Mouse (Mus musculus): ENCODE measurements around the gene F12. TPM values are rescaled to one million over a fixed set of nuclear protein-coding genes. Genes with fewer than 3 reads are reported as not detected.

The F12 gene
- total RNA-seq, 2 experiments from 2014 or later = 0.37 to 1.2 TPM

- DNase-seq (ENCODE audit: low spot score in 2 of 2) = peak; percentile 63 to 68
These were observed 11.7 kb downstream of the F12 start, which contains the start of gene Pfn3 for GRCm38 (mm10) chr13:55414743-55415380. Pfn3 (minus strand) TSS chr13:55415232.

- no peak for DNase-seq (ENCODE audit: low spot score in 2 of 2)
These were observed 13.3 kb downstream of the F12 start for GRCm38 (mm10) chr13:55413333-55413732.

- DNase-seq (ENCODE audit: low spot score in 2 of 2) = no peak
These were observed 13.8 kb downstream of the F12 start for GRCm38 (mm10) chr13:55412643-55413307.

- no peak for DNase-seq (ENCODE audit: low spot score in 2 of 2)
These were observed 14.8 kb downstream of the F12 start for GRCm38 (mm10) chr13:55411826-55412225.

- DNase-seq (ENCODE audit: low spot score in 2 of 2) = no peak
These were observed 18.0 kb downstream of the F12 start for GRCm38 (mm10) chr13:55408546-55409120.

GRCm38 (mm10) chr13:55407341-55407740 is 19.3 kb downstream of the F12 start:
- no peak for DNase-seq (ENCODE audit: low spot score in 2 of 2)

GRCm38 (mm10) chr13:55405783-55406390 is 20.7 kb downstream of the F12 start:
- DNase-seq (ENCODE audit: low spot score in 2 of 2) = peak in 1 of 2 experiments; percentile 13

- peak; percentile 85 to 90 for DNase-seq (ENCODE audit: low spot score in 2 of 2)
These were observed 21.5 kb downstream of the F12 start for GRCm38 (mm10) chr13:55404853-55405782.

- peak in 1 of 2 experiments; percentile 15 for DNase-seq (ENCODE audit: low spot score in 2 of 2)
These were observed 22.4 kb downstream of the F12 start for GRCm38 (mm10) chr13:55403935-55404852.

- DNase-seq (ENCODE audit: low spot score in 2 of 2) = no peak
These were observed 23.3 kb downstream of the F12 start for GRCm38 (mm10) chr13:55403266-55403665.

- no peak for DNase-seq (ENCODE audit: low spot score in 2 of 2)
These were observed 26.6 kb downstream of the F12 start for GRCm38 (mm10) chr13:55400039-55400346.

GRCm38 (mm10) chr13:55399300-55400038 is 27.1 kb downstream of the F12 start:
- DNase-seq (ENCODE audit: low spot score in 2 of 2) = no peak

GRCm38 (mm10) chr13:55398088-55398487 is 28.5 kb downstream of the F12 start, which contains the start of gene Slc34a1:
Slc34a1 (plus strand) TSS chr13:55398187.
- DNase-seq (ENCODE audit: low spot score in 2 of 2) = no peak

GRCm38 (mm10) chr13:55392933-55393332 is 33.7 kb downstream of the F12 start:
- no peak for DNase-seq (ENCODE audit: low spot score in 2 of 2)

- DNase-seq (ENCODE audit: low spot score in 2 of 2) = no peak
These were observed 35.0 kb downstream of the F12 start for GRCm38 (mm10) chr13:55391626-55392029.

- no peak for DNase-seq (ENCODE audit: low spot score in 2 of 2)
These were observed 35.9 kb downstream of the F12 start for GRCm38 (mm10) chr13:55390644-55391043.

GRCm38 (mm10) chr13:55381790-55382189 is 44.8 kb downstream of the F12 start:
- DNase-seq (ENCODE audit: low spot score in 2 of 2) = peak in 1 of 2 experiments; percentile 36

GRCm38 (mm10) chr13:55378907-55379580 is 47.5 kb downstream of the F12 start:
- no peak for DNase-seq (ENCODE audit: low spot score in 2 of 2)

GRCm38 (mm10) chr13:55375877-55376276 is 50.7 kb downstream of the F12 start:
- no peak for DNase-seq (ENCODE audit: low spot score in 2 of 2)

All from layer of hippocampus, postnatal 10 days (tissue).